Mouse (Mus musculus): ENCODE measurements at regions not wholly inside any gene's neighbourhood (a gene's known extent, or its start where the extent isn't known, plus 50 kb on each side); places are given as distances from the start of the nearest gene placed in this dataset.
"Not testable (repeated sequence)": the region's sequence is repeated elsewhere in the genome, so short reads cannot be mapped to it uniquely, and the experiment has no call there.

DNA sequence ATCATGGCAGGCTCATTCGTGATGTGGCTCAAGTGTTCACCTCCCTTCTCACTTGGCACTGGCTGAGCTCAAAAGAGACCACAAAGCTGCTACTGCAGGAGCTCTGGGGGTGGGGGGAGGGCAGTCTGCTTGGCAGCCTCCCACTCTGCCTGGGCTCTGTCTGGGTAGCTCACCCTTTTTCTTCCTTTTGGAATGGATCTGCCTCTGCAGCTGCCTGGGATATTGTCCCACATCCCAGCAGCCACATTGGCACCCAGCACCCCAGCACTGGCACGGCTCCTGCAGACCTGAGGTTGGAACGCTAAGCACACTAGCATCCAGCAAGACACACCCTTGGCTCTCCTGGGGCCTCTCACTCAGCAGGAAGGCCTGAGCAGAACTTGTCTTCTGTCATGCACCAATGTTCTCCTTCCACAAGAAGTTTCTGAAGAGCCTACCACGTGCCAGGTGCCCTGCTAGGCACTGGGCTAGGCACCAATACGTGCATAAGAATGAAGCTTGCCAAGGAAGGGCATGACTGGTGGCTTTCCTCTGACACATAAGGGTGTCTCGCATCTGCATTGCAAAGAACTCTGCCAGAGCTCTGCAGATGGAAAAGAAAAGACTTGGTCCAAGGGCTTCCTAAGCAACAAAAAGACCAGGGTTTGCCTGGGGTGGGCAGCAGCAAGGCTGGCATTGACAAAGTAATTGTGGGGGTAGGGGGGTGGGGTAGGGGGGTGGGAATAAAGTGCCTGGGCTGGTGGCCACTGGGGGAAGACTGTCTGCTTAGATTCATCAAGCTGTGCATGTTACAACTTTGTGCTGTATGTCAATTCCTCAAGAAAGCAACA lies 112.1 kb upstream of the Sipa1l1 start:
- not testable (repeated sequence) for DNase-seq (ENCODE audit: low read depth, low spot score)

- no peak for DNase-seq (ENCODE audit: low read depth, low spot score)
These were observed 104.1 kb upstream of the Sipa1l1 start for GRCm38 (mm10) chr12:82064986-82065385.

DNA sequence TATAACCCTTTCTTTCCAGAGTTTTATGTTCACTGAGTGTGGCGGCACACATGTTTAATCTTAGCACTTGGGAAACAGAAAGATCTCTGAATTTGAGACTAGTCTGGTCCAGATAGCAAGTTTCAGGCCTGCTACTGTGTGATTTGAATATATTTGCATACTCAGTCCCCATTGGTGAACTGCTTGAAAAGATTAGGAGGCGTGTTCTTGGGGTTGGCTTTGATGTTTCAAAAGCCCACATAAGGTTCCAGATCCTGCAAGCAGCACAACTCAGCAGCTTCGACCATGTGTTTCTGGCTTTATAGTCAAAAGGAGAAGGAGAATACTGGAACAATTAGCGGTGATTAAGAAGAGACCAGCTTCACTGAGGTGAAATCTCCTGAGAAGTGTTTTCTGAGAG lies 102.3 kb upstream of the Sipa1l1 start:
- DNase-seq (ENCODE audit: low read depth, low spot score), result no peak

DNA sequence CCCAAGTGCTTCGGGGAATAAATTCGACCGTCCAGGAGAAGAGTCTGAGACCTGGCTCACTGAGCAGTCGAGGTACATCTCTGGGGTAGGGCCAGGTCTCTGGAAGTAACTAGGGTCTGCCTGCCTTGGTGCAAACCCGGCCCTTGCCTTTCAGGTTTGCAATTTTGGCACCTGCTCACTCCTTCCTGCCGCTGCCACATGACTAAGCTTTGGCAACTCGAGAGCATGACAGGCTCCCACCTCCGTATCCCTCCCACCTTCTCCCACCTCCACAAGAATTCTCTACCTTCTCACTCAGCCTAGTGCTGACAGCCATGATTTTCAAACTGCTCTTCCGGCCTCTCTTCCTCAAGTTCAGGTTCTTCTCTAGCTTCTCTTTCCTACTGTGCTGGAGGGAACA lies 99.5 kb upstream of the Sipa1l1 start:
- DNase-seq (ENCODE audit: low read depth, low spot score), result no peak

DNA sequence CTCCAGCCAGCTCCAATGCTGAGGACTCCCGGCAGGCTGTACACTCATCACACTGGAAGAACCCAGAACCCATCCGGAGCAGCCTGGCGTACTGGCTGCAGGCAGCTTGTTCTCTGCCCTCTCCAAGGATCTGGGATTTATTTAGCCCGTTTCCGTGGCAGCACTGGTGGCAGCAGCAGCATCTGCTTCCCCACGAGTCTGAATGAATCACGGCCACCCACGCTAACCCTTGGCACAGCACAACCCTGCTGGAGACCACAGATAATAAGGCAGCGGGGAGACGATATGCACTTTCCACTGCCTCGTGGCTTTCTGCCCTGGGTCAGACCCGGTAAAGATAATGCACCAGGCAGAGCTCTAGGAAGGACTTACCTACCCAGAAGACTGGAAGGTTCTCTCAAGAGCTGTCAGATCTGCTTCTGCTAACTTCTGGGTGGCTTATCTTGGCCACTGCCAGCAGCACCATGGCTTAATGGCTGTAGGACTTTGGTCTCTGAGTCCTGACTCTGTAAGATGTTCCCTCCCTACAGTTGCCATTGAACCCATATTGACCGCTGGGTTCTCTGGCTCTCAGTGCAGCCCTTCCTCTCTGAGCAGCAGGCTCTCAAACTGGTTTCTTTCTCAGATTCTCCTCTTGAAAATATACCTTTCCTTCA lies 96.2 kb upstream of the Sipa1l1 start:
- DNase-seq (ENCODE audit: low read depth, low spot score), result peak; percentile 3

DNA sequence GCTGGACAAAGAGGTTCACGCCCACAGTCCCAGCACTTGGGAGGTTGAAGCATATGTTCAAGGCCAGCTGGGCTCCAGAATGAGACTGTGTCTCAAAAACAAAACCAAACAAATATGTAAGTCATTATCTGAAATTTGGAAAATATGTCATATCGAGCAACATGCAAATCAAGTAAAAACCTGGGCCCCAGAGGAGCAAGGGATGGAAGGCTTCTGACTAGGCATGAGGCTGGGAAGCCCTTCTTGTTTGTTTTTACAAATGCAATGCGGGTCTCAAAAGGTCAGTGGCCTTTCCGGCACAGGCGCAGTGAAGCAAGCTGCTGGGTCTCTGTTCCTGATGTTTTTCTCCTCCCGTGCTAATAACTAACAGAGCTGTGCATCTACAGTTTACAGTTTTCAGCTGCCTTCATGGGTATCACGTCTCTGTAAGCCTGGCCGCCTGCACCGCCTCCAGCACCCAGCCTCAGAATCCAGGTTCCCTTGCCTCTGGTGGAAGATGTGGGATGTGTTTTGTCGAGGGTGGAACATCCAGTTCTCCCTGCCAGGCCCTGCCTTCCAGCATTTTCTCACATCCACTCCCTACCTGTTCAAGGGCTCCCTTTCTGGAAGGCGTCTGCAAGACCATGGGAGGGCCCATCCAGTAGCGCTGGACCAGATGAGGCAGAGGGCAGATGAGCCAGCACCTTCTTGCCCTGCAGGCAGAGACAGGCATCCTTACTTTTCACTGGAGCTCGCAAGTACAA lies 93.5 kb upstream of the Sipa1l1 start:
- no peak for DNase-seq (ENCODE audit: low read depth, low spot score)

DNA sequence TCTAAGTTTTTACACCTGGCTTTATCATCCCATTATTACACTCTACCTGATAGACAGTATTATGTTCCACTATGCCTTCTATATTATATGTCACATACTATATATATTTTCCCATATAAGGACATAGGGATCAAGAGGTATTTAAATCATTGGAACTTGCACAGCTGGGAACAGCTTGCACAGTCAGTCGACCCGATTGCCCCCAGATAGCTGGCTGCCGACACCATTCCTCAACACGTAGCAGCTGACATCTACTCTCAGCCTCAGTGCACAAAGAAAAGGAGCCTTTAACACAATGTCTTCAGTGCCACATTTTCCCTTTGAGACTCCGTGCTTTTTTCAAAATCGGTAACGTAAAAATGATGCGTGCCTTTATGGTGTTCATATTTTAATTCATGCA lies 92.4 kb upstream of the Sipa1l1 start:
- DNase-seq (ENCODE audit: low read depth, low spot score), result no peak

- no peak for DNase-seq (ENCODE audit: low read depth, low spot score)
These were observed 91.2 kb upstream of the Sipa1l1 start for GRCm38 (mm10) chr12:82077945-82078344.

DNA sequence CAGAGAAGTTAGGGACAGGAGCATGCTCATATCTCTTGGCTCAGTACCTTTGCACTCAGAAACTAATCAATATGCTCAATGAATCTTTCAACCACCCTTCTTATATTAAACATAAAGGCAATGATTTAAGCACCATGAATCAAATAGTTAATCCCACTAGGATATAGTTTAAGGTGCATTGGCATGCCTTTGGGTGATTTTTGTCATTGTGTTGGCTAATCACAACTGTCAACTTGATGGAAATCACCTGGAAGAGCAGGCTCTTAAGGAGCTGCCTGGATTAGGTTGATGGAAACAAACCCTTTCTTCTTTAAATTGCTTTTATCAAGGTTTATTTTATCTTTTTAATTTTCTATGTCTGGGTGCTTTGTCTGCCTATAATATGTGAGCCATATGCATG lies 90.4 kb upstream of the Sipa1l1 start:
- DNase-seq (ENCODE audit: low read depth, low spot score), result no peak

DNA sequence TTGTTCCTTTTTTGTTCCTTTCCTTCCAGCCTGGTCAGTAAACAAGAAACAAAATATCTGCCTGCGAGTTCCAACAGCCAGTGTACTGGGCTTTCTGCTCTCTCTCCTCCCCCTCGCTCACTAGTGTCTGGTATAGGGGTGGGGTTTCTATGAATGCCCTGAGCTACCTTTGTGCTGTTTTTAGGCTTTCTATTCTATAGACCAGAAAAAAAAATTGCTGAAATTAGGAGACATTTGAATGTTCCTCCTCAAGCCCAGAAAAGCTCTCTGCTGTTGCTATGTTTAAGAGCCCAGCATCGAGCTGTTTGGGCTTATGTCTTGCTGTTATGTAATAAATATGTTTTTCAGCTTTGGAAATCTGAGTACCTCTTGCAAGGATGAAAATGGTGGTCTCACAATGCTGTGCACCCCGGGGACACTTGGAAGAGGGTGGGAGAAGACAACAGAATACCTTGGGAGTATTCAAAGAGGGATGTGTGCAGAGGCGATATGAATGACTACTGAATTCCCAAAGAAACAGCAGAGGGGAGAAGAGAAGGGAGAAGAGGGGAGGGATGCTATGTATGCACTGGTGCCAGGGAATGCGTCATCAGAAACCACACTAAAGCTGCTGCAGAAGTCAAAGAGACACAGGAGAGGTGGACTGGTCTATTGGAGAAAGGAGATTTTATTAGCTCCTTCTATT lies 88.8 kb upstream of the Sipa1l1 start:
- no peak for DNase-seq (ENCODE audit: low read depth, low spot score)

DNA sequence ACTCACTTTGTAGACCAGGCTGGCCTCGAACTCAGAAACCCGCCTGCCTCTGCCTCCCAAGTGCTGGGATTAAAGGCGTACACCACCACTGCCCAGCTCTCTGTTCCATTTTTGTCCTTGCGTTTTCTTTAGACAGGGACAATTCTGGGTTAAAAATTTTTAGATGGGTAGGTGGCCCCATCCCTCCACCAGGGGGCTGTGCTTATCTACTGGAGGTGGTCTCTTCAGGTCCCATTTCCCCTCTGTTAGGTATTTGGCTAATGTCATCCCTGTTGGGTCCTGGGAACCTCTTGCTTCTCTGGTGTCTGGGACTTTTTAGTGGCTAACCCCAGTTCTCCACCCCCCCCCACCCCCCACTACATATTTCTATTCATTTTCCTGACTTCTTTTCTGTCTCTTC lies 86.5 kb upstream of the Sipa1l1 start:
- not testable (repeated sequence) for DNase-seq (ENCODE audit: low read depth, low spot score)

DNA sequence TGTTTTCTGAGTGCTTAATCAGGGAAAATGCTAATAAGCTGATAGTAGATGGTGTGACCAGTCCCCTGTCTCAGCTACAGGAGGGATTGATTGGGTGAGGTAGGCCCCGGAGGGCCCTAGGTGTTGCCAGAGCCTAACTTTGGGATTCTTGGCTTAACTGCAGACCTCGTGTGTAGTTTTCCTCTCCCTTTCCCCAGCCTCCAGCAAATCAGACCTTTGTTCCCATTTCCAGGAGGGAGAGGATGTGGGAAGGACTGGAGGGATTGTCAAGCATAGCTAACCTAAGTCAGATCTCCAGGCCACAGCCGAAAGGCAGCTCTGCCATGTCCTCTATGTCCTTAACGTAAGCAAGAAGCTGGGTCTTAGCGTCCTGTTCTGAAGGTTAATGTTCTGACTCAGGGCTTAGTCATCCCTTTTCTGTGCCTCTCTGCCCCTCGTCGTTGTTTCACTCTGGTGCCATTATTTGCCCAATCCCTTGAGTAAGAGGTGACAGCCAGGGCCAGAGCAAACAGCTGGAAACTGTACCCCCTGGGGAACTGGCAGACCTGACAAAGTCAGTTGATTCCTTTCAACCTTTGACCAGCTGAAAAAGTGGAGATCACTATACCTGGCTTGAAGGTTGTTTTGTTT lies 83.2 kb upstream of the Sipa1l1 start:
- DNase-seq (ENCODE audit: low read depth, low spot score), result no peak

GRCm38 (mm10) chr12:82086441-82086840 lies 82.7 kb upstream of the Sipa1l1 start:
- DNase-seq (ENCODE audit: low read depth, low spot score), result no peak

DNA sequence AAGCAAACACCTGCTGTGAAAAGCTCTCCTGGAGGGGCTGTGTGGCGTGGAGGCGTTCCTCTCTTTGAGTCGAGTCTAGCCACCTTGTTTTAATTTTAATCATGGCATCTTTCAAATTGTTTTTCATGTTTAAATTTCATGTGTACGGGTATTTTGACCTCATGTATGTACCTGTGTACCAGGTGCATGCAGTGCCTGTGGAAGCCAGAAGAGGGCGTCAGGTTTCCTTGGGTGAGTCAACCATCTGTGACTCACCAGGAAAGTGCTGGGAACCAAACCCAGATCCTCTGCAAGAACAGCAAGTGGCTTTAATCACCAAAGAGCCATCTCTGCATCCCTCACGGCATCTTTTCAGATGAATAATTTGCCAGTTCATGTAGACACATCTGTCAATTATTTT lies 79.8 kb upstream of the Sipa1l1 start:
- DNase-seq (ENCODE audit: low read depth, low spot score), result no peak

GRCm38 (mm10) chr12:82093317-82093716 lies 75.8 kb upstream of the Sipa1l1 start:
- DNase-seq (ENCODE audit: low read depth, low spot score), result no peak

- DNase-seq (ENCODE audit: low read depth, low spot score), result no peak
These were observed 73.7 kb upstream of the Sipa1l1 start for GRCm38 (mm10) chr12:82095396-82095795.

DNA sequence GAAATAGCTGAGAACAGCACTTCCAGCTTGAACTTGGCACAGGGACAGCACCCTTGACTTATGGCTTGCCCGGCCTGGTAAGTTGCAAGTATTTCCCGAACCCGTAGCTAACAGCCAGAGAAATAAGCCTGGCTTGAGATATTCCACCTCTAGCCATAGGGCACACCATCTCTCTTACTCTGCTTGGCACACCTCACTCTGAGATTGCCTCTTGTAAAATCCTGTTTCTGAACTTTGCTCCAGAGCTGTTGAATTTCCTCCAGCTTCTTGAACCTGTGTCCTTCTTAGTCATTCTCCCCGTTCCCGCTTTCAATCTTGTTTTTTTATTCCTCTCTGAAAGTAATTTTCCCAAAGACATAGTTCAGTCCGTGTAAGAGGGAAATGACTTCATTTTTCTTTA lies 72.0 kb upstream of the Sipa1l1 start:
- DNase-seq (ENCODE audit: low read depth, low spot score), result no peak

DNA sequence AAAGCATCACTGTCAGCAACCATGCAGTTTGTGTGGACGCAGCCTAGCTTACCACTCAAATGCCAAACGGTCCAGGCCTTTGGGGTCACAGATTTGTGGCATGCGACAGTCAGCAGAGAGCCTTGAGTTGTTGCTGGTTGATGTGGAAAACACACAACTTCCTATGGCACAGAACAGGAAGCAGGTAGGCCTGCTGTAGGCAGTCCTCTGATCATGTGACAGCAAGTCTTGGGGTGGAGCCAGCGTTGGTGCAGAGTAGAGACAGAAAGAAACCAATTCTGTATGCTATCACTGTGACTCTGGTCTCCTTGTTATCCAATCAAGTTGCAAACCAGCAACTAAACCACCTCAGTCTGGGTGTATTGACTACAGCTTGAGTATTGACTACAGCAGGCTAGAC lies 71.5 kb upstream of the Sipa1l1 start:
- DNase-seq (ENCODE audit: low read depth, low spot score), result no peak

GRCm38 (mm10) chr12:82104211-82104610 lies 64.9 kb upstream of the Sipa1l1 start:
- no peak for DNase-seq (ENCODE audit: low read depth, low spot score)

DNA sequence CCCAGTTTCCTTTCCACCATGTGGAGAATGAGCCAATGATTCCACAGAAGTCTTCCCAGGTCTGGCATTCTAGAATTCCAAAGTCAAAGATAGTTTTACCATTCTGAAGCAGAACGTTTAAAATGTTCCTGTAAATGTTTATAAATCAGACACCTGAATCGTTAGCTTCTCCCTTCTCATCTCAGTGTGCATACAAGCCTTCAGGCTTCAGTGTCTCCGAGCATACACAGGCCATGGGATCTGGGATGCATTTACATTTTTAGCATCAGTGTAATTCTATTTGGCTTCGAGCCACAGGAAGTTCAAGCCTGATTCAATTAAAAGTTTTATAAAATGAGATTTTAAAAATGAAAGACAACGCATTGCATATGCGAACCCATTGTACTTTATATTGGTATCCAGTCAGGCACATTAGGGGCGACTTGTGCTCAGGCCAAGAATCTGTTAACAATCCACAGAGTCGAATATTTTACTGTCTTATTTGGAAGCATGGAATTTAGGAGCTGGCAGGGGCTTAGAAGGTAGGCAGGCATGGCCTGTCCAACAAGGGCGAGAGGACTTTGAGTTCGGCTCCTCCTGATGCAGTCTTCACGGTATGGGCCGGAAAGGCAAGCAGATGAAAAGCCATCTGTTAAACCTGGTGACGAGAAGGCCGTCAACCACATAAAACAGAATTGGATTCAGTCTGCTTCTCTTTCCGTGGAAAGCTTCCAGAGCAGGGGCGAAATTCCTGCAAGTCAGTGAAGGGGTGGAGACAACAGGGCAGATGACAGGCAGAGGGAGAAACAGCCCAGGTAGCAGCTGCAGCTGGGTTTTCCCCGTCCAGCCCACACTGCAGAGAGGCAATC lies 63.7 kb upstream of the Sipa1l1 start:
- DNase-seq (ENCODE audit: low read depth, low spot score), result no peak

DNA sequence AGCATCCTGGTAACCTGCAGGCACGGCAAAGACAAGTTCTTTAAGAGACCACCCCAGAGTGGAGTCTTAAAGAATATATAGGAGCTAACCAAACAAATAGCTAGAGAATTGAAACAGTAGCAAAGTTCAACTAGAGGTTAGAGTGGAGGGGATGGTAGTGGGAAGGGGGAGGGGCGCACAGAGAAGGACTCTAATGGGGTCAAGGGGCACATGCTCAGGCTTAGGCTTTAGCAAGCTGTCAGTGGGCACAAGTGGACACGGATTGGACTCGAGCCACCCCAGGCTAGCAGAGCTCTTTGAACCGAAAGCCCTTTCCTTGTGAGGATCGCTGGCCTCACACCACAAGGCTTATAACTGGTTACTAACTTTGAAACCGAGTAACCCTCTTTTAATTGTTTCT lies 53.4 kb upstream of the Sipa1l1 start:
- DNase-seq (ENCODE audit: low read depth, low spot score), result no peak
